Mouse (Mus musculus) ovary, adult 10 weeks (tissue): ENCODE measurements around the gene Gm21976. TPM values are rescaled to one million over a fixed set of nuclear protein-coding genes. Genes with fewer than 3 reads are reported as not detected.

Experiments used
- polyA plus RNA-seq: library from polyadenylated mRNA; stranded (reverse); fragments of 350-450 nt; fragmentation: Illumina TruSeq; extraction: RNeasy Lipid Tissue Mini Kit (QIAGEN cat#74804); gene quantifications from one replicate; pipeline ENCODE4 v1.2.3, GENCODE M21; 2014

Gene Gm21976
- polyA plus RNA-seq = not detected

DNA sequence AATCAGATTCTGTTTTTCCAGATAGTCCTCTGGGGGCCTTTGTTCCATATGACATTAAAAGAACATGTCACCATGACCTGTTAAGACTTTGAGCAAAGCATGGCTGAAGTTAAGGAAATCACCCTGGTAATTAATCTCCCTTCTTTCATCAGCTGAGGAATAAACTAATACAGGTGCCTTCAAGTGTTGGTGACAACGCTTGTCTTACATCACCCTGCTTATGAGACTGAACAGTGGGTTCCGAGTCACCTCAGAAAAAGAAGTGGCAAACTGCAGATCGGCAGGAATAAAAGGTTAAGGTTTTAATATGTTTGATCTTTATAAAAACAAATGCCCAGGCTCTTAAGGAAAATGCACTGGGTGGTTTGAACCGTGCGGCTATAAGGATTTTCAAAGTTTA, at the start of gene Gm21976:
Gene Gm21976, plus strand, starts transcription at position 202 of the 400 bp plus-strand sequence.

DNA sequence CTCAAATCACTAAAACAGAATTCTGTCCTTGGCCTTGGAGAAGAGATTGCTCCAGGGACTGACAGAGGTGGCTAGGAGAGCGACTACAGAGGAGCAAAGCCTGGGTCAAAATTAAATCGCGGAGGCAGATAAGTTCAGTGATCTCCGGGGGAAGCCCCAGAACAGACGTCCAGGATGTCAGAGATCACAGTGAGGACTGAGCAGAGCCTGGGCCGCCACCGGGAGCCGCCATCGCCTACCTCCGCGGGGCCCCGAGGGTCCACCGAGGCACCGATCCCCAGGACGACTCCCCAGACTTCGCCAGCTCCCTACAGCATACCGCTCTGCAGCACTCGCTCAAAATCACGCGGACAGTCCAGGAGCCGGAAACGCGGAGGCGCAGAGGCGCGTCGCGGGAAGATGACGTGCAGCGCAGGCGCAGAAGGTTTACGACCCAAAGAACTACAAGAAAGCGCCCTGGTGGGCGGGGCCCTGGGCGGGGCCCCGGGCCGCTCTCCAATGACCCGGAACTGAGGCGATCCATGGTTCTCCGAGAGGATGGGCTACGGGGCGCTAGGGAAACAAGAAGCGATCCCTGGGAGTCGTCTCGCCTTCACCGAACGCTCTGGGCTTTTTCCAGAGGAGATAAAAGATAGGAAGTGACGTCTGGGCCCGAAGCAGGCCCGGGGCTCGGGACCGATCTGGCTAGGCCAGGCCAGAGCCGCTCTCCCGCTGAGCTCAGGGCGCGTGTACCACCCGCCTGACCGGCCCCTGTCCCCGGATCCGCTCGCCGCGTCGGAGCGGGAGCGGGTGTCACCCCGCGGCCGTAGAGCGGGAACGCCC, 16.8 kb upstream of the Gm21976 start, which contains the start of the genes Utp15 and Ankra2:
Gene Utp15, minus strand, starts transcription at position 406 of the 822 bp plus-strand sequence.
Gene Ankra2, plus strand, starts transcription at position 439 of the 822 bp plus-strand sequence.

DNA sequence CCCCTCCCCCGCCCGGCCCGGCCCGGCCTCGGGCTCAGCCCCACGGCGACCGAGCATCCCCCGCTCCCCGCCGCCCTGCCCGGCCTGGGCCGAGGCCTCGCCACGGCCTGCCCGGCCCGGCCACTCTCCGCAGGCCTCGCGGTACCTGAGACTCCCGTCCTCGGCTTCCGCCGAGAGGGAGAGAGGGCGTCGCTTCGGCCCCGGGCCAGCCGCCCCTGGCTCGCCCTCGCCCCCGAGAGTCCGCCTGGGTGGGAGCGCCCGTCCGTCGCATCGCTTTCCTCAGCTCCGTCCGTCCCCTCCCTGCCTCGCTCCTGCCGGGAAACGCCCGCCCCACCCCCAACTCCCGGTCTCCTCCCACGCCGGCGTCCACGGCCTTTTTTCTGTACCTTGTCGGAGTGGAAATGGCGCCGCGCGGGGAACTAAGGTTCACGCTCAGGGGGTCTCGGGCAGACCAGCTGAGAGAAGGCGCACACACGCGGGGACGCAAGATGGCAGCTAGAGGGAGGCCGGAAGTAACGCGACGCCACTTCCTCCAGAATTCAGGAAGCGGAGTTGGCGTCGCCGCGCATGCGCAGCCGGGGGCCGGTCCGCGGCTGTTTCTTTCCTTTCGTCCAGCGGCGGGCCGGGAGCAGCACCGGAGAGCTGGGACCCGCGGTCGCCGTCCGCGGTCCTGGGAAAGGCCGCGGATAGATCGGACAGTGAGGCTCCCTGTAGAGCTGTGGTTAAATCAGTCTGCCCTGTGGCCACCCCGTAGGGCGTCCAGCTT, 37.0 kb downstream of the Gm21976 start, which contains the start of gene Btf3:
Gene Btf3, minus strand, starts transcription at position 527 of the 766 bp plus-strand sequence.

DNA sequence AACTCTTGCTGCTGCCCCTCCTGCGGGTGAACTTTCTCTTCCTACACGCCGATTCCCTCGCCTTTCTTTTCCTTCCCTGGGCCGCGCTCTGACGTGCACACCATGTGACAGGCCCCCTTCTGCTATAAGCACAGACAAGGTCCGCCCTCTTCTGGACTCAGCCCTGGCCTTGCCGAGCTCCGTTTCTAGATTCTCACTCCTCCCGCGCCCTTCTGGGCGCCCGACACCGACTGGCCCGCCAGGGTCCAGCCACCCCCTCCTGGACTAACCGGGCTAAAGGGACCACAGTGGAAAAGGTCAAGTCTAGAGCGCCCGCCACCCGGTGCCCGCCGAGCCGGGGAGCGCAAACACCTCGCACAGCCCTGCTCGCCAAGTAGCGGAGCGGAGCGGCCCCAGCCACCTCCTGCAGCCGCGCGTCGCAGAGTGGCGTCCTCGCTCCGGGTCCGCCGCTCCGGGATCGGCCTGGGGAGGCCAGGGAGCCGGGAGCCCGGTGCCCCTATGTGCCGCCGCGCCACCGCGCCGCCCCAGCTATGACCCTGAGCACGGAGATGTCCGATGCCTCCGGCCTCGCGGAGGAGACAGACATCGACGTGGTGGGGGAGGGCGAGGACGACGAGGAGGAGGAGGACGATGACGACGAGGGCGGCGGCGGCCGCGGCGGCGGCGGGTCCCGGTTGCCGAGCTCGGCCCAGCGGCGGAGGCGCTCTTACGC, 74.6 kb downstream of the Gm21976 start, which contains the start of gene Foxd1:
Gene Foxd1, plus strand, starts transcription at position 153 of the 712 bp plus-strand sequence.

Other genes with a start within 250 kb of the Gm21976 start
- gene Arhgef28, start 73.4 kb upstream of the Gm21976 start, polyA plus RNA-seq = 23.3 TPM
- gene Utp15, start 16.8 kb upstream of the Gm21976 start, polyA plus RNA-seq = 28.1 TPM
- 34.2 TPM for gene Ankra2, start 16.8 kb upstream of the Gm21976 start, polyA plus RNA-seq
- 1,169 TPM for gene Btf3, start 37.1 kb downstream of the Gm21976 start, polyA plus RNA-seq
- not detected for gene Foxd1, start 74.4 kb downstream of the Gm21976 start, polyA plus RNA-seq
- 2.0 TPM for gene Gm10320, start 212.1 kb downstream of the Gm21976 start, polyA plus RNA-seq